Mouse (Mus musculus) right cerebral cortex, postnatal 36 days (tissue): ENCODE measurements at regions not wholly inside any gene's neighbourhood (a gene's known extent, or its start where the extent isn't known, plus 50 kb on each side); places are given as distances from the start of the nearest gene placed in this dataset.
A peak's percentile ranks its signal among the peaks of the same experiment; 100 is the strongest.

Source experiments
- DNase-seq, 2 experiments: peaks; one replicate each; pipeline ENCODE4 v3.0.0; 2022; ENCODE audit warnings: low spot score in 2 of 2, mixed read lengths in 1 of 2

DNA sequence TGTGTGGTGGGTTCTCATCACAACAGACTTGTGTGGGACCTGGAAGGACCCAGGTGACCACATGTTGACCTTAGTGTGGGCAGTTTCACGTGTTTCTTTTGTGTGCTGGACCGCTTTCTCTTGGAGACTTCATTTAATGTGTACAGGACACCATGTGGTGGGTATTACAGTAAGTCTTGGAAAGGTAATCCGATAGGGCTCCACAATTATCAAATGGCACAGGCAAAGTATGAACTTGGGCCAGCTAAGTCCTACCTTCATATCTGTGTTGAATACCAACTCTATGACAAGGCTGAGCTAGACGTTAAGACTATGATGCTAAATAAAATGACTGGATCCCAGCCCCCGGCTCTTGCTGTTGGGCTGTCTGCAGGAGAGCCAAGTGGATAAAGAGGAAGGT lies 173.5 kb downstream of the 1500009L16Rik start:
- no peak for DNase-seq

GRCm38 (mm10) chr10:83897558-83897957 lies 174.9 kb downstream of the 1500009L16Rik start:
- no peak for DNase-seq

GRCm38 (mm10) chr10:83906751-83907150 lies 184.1 kb downstream of the 1500009L16Rik start:
- peak; percentile 32 to 38 for DNase-seq

GRCm38 (mm10) chr10:83910649-83911370 lies 188.1 kb downstream of the 1500009L16Rik start:
- no peak for DNase-seq

GRCm38 (mm10) chr10:83914401-83915132 lies 191.9 kb downstream of the 1500009L16Rik start:
- no peak for DNase-seq

- DNase-seq = no peak
Observed at GRCm38 (mm10) chr10:83915133-83915730, 192.6 kb downstream of the 1500009L16Rik start.

- no peak for DNase-seq
Observed at GRCm38 (mm10) chr10:83926990-83927389, 204.3 kb downstream of the 1500009L16Rik start.

- DNase-seq = no peak
Observed at GRCm38 (mm10) chr10:83927554-83927953, 204.9 kb downstream of the 1500009L16Rik start.

DNA sequence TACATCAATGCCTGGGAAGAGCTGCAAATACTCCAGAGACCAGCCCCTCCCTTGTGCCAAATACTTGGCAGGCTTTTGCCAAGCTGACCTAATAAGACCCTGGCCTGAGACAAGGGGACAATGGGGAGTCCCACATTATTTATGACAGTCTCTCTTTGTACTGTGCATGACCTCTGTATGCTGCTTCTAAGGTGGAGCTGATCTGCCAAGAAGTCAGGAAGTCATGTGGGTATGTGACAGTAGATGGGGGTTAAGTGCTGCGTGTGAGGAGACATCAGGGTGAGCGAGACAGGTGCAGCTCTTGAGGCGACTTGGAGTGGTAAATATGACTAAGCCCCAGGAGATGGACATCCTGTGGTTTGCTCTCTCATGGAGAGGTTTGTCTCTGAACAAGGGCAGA lies 209.1 kb downstream of the 1500009L16Rik start:
- no peak for DNase-seq

DNA sequence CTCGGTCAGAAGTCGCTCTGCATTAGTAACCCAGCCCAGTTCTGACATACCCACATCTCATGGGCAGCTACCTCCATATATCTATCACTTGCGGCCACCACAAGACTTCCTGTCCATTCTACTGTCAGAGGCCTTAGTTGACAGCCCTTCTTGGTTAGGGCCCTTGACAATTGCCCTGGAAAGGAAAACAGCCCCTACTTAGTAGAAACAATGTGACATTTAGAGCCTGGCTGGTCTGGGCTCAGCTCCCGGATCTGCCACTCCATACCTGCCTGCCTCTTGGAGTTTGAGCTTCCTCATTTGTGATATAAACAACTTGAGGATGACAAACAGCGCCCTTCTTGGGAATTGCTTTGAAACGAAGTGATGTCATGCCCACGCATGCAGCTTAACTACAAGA lies 210.5 kb downstream of the 1500009L16Rik start:
- no peak for DNase-seq

- no peak for DNase-seq
Observed at GRCm38 (mm10) chr10:83934498-83934897, 211.8 kb downstream of the 1500009L16Rik start.

DNA sequence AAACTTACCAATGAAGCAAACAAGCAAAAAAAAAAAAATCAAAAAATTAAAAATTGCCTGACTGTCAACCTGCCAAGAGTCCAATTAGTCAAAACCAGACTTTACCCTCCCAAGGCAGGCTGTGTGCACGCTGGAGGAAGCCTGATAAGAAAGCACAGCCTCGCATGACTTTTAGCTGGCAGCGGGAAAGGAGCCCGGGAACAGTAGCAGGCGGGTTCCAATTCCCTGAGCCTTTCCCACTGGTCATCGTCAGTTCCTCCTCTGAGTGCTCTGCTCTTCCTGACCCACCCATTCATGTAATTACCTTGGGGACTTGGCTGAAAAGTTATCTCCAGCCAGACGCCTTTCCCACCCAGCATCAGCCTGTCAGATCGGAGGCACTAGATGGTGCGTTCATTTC lies 214.5 kb downstream of the 1500009L16Rik start:
- no peak for DNase-seq

GRCm38 (mm10) chr10:83942101-83942500 lies 219.4 kb downstream of the 1500009L16Rik start:
- no peak for DNase-seq

DNA sequence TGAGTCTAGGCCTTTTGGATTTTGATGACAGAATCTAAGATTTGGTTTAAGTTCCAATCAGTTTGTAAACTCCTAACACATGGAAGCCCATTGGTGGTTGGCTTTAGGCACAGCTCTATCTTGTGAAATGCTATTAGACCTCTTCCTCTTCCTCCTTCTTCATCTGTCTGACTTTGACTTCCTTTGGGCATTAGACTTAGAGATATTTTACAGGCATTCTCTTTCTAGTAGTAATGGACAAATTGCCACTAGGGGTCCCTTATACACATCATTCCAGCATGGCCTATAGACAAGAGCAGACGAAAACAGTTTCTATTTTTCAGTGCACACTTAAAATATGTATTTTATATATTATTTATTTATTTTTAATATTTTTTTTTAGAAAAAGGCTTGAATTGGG lies 221.5 kb downstream of the 1500009L16Rik start:
- no peak for DNase-seq

GRCm38 (mm10) chr10:83944897-83945296 lies 222.2 kb downstream of the 1500009L16Rik start:
- DNase-seq = no peak

- no peak for DNase-seq
Observed at GRCm38 (mm10) chr10:83945503-83945902, 222.8 kb downstream of the 1500009L16Rik start.

DNA sequence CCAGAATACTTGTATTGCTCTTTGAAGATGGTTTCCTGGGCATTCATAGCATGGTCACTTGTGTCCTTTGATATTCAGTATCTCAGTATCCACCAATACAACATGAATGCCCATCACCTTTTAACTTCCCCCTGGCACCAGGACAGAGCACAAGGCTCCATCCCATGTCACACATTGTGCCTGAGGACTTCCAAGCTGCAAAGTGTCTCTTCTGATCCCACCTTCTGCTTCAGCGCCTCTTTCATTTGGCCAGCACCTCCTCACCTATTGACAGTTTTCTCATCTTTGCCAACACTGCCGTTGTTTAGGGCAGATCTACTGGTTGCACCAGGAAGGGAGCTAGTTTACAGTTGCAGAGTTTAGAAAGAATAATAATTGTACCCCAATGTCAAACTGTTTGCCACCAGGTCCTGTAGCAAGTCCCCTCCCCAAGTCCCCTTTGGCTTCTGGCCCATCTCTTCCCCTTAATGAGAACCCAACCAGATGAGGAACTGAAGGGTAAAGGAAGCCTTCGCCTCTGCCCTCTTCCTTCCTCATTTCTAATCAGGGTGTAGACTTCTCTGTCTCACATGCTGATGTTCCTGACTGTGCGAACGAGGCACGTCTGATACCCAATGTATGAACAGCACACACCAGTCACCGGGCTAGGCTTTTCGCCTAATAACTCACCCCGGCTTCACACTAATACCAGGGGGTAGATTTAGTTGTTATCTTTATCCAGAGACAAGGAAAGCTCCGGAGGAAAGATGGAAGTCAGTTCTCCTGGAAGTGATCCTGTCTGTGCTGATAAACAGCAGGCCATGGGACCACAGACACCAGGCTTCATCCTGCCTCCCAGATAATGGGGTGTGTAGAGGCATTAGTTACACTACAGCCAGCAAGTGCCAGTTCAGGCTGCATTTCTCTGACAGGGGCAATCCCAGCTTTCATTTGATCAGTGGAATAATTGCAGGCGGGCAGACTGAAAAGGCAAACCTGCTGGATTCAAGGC lies 223.8 kb downstream of the 1500009L16Rik start:
- no peak for DNase-seq

- no peak for DNase-seq
Observed at GRCm38 (mm10) chr10:83957118-83957759, 234.6 kb downstream of the 1500009L16Rik start.

DNA sequence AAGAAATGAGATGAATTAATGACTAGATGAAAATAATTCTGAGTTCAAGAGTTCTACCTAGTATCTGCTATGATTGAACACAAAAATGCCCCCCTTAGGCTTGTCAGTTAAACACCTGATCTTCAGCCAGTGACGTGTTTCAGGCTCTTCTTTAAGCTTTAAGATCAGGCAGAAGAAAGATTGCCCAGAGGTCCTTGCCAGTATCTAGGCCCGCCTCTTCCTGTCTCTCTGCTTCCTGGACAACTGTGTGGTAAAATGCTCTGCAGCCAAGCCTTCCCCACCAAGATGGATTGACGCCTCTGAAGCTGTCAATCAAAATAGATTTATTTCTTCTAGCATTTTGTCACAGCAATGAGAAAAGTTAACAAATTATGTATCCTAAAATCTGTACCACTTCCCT lies 235.7 kb downstream of the 1500009L16Rik start:
- DNase-seq = no peak

DNA sequence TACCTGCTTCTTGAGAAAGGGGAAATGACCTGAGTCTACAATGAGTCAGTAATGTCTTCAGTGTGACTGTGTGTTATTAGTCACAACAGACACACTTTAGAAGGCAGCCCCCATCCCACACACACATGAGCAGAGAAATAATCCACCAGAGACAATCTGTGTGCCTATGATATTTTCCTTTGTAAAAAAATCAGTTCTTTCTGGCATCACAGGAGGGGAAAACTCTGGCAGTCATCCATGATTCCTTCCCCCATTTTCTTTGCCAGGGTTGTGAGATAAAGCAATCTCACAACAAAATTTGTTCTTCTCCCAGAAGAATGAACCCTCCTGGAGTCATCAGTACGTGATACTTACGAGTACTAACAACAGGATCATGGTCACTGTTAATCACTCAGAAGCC lies 236.2 kb downstream of the 1500009L16Rik start:
- no peak for DNase-seq

GRCm38 (mm10) chr10:83963232-83963760 lies 240.6 kb downstream of the 1500009L16Rik start:
- DNase-seq = no peak
